Mouse (Mus musculus) lung, adult 2 months (tissue): ENCODE data around the gene Snx13. TPM values are rescaled to one million over a fixed set of nuclear protein-coding genes. Genes with fewer than 3 reads are reported as not detected.

Experiments used
- DNase-seq: peaks from one replicate; pipeline ENCODE4 v3.0.0; 2022
- H3K4me1 ChIP-seq: fragments of 200-500 bp; 2 replicates; pipeline ENCODE4 v1.6.1; 2011; ENCODE audit warnings: low read length; ENCODE audit not compliant: control insufficient read depth, insufficient read depth
- H3K4me3 ChIP-seq: fragments of 200-500 bp; replicated peaks from 2 replicates; pipeline ENCODE3; 2011; ENCODE audit warnings: low read depth, mild to moderate bottlenecking, control low read depth, low read length; ENCODE audit errors: extremely low read depth
- CTCF ChIP-seq: fragments of 200-500 bp; IDR thresholded peaks from 2 replicates; pipeline ENCODE4 v1.5.1; 2011; ENCODE audit warnings: mild to moderate bottlenecking, low read length, control low read depth; ENCODE audit not compliant: insufficient read depth
- POLR2A ChIP-seq: fragments of 200-500 bp; IDR thresholded peaks from 2 replicates; pipeline ENCODE4 v1.6.1; 2011; ENCODE audit warnings: low read depth, mild to moderate bottlenecking, control low read depth, low read length, borderline replicate concordance; ENCODE audit errors: extremely low read depth
- WGBS: fragments of 180-500 bp; shearing (Covaris S2); methylation state at CpG from one replicate; pipeline ENCODE4 v1.1.7; 2018; 5-methylcytosine and 5-hydroxymethylcytosine counted together
- polyA plus RNA-seq: library from polyadenylated mRNA; depleted of rRNA; stranded (reverse); fragments of >200 nt; gene quantifications from 2 replicates; pipeline ENCODE4 v1.2.3, GENCODE M21; 2012

Snx13 gene
- polyA plus RNA-seq, 1 experiment, result 9.4 TPM

DNA sequence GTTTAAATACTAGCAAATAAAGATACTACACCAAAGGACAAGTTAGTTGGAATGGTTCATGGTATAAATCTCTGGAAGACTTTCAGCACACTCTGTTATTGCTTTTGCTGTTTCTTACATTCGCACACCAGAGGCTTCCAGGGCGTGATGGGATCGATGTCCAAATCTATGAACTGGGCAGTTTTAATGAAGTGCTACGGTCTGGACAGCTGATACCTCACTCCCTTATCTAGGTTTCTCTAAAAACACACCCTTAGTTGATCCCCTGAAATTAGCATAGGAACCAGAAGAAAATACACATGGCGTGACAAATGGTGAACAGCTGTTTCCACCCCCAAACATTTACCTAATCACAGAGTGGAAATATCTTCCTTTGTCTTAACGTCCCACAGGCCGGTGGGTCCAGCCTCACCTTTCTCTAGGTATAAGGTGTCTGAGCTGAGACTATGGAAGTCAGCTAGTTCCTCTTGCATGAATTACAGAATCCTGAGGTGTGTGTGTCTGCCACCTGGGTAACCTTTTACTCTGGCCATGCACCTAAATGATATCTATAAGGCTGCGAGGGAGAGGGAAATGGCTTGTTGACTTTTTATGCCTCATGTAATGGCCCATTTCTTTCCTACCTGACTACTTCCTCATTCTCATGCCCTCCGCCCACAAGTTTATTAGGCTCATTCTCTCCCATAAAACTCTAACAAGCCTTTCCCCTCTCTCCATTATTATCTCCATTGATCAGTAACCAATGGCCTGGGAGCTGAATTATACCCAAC, 30.3 kb upstream of the Snx13 start:
- WGBS, result 79% methylated on average over 9 of the region's 9 CpGs
- Histone ChIP-seq H3K4me3 (no peak overlapping the region), H3K4me1 (no peaks in the 10 kb centered on the region; the same call in 1 of the 2 replicates)
- TF ChIP-seq POLR2A (no peak), CTCF (no peak)
- DNase-seq, result no peak

DNA sequence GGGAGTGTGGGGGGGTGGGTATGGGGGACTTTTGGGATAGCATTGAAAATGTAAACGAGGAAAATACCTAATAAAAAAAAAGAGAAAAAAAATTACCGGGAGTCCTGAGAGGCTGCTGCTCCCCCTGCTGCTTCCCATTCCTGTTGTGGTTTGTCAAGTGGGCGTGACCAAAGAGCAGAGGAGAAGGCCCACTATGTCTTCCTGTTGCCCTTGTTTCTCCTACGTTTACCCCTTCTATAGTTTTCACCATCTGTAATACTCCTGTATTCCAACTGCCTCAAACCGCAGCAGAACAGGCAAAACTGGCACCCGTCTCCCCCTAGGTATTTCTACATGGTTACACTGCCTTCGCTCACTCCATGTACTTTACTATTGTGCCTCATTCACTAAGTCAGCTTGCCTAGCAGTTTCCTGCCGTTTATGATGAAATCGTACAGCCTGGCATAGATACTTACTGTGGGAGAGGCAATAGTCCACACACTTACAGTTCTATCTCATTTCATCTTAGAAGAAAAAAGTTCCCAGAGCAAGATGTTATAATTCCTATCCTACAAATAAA, 28.2 kb upstream of the Snx13 start:
- no peak for DNase-seq
- 64% methylated on average over 9 of the region's 9 CpGs for WGBS
- TF ChIP-seq POLR2A (no peak), CTCF (no peak)

DNA sequence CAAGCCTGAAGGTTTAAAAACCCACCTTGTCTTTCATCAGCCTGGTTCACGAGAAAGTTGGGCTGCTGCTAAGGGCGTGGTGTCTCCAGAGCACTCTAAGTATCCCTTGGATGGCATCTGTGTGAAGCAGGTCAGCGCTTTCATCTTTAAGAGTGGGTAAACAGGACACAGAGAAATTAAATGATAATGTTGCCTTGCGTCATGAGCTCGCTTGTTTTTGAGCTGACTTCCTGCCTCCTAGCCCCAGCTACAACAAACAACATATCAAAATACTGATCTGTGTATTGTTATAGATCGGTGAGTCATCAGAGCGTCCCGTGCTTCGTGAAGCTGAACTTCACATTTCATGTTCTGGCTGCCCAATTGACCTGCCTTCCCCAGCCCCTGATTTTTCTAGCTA, 25.7 kb upstream of the Snx13 start:
- DNase-seq, result no peak
- TF ChIP-seq CTCF, result no peak
- no peak for TF ChIP-seq POLR2A
- H3K4me3 ChIP-seq, result no peak overlapping the region
- 48% methylated on average over 9 of the region's 9 CpGs for WGBS
- H3K4me1 ChIP-seq, result peaks cover 6% of the 10 kb centered on the region

More for the DNA sequence above, 28.2 kb upstream of the Snx13 start:
- Histone ChIP-seq H3K4me3 (no peak overlapping the region), H3K4me1 (peaks cover 6% of the 10 kb centered on the region)

DNA sequence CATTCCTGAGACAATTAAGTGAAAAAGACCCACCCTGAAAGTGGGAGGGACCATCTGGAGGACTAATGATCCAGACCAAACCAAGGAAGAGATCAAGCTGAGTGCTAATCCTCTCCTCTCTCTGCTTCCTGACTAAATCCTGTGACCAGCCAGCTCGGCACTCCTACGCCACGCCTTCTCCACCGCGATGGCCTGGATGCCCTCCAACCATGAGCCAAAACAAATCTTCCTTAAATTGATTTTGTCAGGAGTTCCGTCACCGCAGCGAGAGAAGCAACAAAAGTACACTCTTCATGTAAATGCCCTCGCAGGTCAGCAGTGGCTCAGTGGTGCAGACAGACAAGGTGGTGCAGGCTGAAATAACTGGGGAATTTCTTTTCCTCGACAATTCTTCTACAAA, 24.9 kb upstream of the Snx13 start:
- H3K4me1 ChIP-seq, result peaks cover 6% of the 10 kb centered on the region
- H3K4me3 ChIP-seq, result no peak overlapping the region
- 41% methylated on average over 10 of the region's 10 CpGs for WGBS
- no peak for DNase-seq
- no peak for TF ChIP-seq CTCF
- no peak for TF ChIP-seq POLR2A

DNA sequence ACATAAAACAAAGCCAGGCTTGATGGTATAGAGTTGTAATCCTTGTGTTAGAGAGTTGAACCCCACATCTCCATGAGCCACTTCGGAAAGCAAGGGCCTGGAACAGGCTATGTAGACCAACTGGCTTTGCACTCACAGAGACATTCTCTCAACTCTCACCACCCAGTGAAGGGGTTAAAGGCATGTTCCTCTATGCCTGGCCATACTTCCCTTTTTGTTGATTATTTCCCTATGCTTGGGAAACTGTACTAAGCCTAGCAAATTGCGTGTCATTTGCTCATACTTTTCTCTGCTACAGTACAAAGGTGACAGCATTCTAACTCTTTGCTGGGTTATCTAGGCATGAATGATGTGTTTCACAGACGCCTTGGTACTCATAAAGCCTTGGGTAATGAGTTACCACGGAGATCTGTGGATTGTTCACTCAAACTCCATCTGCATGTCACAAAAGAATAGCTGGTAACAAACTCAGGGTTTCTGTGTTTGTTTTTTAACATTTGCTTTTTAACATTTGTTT, 21.0 kb upstream of the Snx13 start:
- H3K4me1 ChIP-seq, result peaks cover 6% of the 10 kb centered on the region
- TF ChIP-seq CTCF (no peak), POLR2A (no peak)
- WGBS, result 66% methylated on average over 4 of the region's 4 CpGs
- no peak for DNase-seq
- H3K4me3 ChIP-seq, result no peak overlapping the region

DNA sequence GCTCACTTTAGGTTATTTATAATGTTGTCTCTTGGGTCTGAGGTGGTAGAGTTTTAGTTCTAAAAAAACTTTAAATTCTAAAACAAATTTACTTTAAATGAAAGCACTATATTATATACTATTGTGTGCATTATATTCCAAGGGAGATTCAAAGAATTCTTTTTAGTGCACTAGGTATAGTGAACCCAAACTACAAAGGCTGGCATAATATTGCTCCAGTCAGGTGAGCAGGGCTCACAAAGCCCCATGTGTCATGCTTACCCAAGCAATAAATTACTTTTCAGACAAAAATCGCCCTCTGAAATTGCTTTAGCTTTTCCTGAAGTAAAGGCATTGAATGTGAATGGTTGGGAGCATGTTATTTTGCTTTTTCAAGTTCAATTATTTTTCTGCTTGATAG, 19.5 kb upstream of the Snx13 start:
- TF ChIP-seq CTCF (no peak), POLR2A (no peak)
- H3K4me3 ChIP-seq, result no peak overlapping the region
- no peak for DNase-seq
- no peaks in the 10 kb centered on the region for H3K4me1 ChIP-seq
- 80% methylated on average over 1 of the region's 1 CpGs for WGBS

DNA sequence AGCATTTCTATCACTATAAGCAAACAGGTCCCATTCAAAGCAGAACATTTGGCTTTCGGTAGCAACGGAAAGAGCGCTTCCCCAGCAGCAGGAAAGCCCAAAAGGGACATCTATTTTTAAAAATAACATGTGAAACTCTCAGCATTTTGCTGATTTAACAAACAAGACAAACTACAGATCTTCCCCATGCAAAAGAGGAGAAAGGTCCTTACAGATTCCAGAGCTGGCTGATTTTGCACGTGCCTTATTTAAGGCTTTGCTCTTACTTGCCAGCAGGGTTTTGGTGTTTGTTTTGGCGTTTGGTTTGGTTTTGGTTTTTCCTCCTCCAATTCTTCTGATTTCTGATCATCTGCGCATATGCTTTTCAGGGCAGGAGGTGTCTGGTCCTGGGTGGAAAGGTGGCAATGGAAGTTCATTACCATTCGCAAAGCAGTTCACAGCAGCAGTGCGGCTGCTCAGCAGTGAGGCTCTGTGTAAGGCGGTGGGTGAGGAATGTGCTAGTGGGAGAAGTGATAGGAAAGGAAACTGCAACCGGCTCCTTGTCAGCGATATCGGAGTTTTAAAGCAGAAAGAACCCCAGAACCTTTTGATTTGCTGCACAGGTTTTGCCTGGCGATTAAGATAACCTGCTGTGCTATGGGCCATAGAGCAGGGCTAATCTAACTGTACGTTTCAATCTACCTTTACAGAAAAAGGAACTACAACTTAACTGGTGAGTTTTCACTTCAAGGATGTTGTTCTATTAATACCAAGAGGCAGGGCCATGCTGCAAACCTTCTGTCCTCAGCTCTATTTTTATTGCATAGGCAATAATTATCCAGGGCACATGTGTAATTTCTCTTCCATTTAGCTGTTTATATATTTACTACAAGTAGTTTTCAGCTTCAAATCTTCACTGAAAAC, 8.1 kb upstream of the Snx13 start:
- WGBS, result 10% methylated on average over 14 of the region's 14 CpGs
- peak overlapping the region; percentile 68 for H3K4me3 ChIP-seq
- TF ChIP-seq CTCF, result no peak
- no peak for TF ChIP-seq POLR2A
- DNase-seq, result peak; percentile 33
- peaks cover 7% of the 10 kb centered on the region for H3K4me1 ChIP-seq

DNA sequence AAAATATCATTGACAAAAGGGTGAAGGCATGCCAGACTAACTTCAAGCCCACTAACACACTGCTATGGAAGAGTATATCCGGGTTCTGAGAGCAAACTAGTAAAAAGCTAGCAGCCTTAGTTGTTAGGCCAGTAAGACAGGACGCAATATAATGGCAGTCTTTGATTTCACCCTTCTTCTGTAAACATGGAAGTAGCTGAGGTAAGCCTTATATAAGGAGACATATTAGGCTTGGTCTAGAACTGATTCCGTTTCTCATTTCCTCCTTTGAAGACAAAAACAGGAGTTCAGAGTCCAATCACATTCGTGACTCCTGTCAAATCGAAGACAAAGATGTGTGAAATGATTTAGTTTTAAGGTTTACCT, 7.4 kb upstream of the Snx13 start:
- 32% methylated on average over 5 of the region's 5 CpGs for WGBS
- H3K4me3 ChIP-seq, result no peak overlapping the region

DNA sequence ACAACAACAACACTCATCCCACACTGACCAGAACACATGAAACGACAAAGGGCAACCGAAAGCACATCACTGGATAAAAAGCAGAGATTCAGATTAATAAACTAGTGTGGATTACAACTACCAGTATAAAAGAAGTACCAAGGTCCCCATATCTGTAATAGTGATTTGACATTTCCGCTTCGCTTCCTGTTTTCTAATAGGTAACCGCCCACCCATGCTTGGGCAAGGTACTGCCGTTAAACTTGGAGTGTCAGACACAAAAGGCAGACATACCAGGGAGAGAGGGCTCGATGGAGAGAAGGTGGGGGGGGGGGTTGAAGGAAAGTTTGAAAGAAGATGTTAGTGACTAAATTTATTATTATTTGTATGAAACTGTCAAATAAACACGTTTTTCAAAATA, 5.0 kb upstream of the Snx13 start:
- Histone ChIP-seq H3K4me3 (no peak overlapping the region), H3K4me1 (peaks cover 7% of the 10 kb centered on the region)
- TF ChIP-seq CTCF (no peak), POLR2A (no peak)
- WGBS, result 72% methylated on average over 8 of the region's 8 CpGs
- DNase-seq, result no peak

More for the DNA sequence above, 7.4 kb upstream of the Snx13 start:
- TF ChIP-seq CTCF, result no peak
- no peak for TF ChIP-seq POLR2A
- no peak for DNase-seq
- H3K4me1 ChIP-seq, result peaks cover 7% of the 10 kb centered on the region
